ENCODE assay signal across 11 mouse cellular contexts in the genomic region with DNA sequence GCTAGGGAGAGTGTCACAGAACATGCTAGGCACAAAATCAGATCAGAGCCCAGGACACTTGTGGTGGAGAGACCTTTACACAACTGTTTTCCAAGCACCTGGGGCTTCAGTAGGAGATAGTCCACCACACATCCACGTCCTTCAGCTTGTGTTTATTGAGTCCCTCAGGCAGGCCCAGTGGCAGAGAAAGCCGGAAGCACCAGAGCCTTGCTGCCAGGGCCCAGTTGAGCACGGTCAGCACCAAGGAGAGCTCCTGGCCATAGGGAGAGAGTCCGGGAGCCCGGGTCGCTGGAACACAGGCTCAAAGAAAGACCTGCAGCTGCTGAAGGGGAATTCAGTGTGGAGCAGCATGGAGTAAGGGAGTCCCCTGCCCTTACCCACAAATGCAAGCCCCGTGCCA. TPM values are rescaled to one million over a fixed set of nuclear protein-coding genes. Genes with fewer than 3 reads are reported as not detected.
DNase-seq lines count a peak whose midpoint lies in the region; ATAC-seq and TF ChIP-seq lines count a peak whose summit lies in the region.
"Had no signal": no experiment of that assay in that cellular context is flagged by ENCODE, and none has a peak within 500 bp of the region (broad histone marks: within the 10 kb centered on the region; RNA-seq: fewer than 3 reads in every experiment).

No protein-coding gene starts in this region.

- no peaks in the 10 kb centered on the region for H3K9me3 ChIP-seq in hindbrain, postnatal 0 days (ENCODE audit: low read length)
- no peaks in the 10 kb centered on the region for H3K9me3 ChIP-seq in hindbrain, embryonic 16.5 days (ENCODE audit: control insufficient read depth, low read length)
- H3K9me3 ChIP-seq in G1E (replicated peaks) = no peaks in the 10 kb centered on the region
- H3K9me3 ChIP-seq in liver, postnatal 0 days (ENCODE audit: low read length) = no peaks in the 10 kb centered on the region
- H3K9me3 ChIP-seq: embryonic facial prominence, embryonic 13.5 days had no signal

- no peaks in the 10 kb centered on the region for H3K36me3 ChIP-seq in hindbrain, postnatal 0 days (ENCODE audit: insufficient read depth, low read length)
- no peaks in the 10 kb centered on the region for H3K36me3 ChIP-seq in hindbrain, embryonic 16.5 days (ENCODE audit: control insufficient read depth, insufficient read depth, low read length)
- H3K36me3 ChIP-seq in G1E (replicated peaks) = peaks cover 46% of the 10 kb centered on the region
- no peaks in the 10 kb centered on the region for H3K36me3 ChIP-seq in liver, postnatal 0 days (replicated peaks; ENCODE audit: insufficient read depth, low read length)
- H3K36me3 ChIP-seq: embryonic facial prominence, embryonic 13.5 days had no signal

- no peak overlapping the region for H3K9ac ChIP-seq in hindbrain, postnatal 0 days (replicated peaks; ENCODE audit: low read length)
- H3K9ac ChIP-seq in hindbrain, embryonic 16.5 days (ENCODE audit: low read depth, low read length) = no peak overlapping the region
- H3K9ac ChIP-seq in liver, postnatal 0 days (replicated peaks) = no peak overlapping the region
- H3K9ac ChIP-seq: embryonic facial prominence, embryonic 13.5 days had no signal

- 24% methylated on average over 7 of the region's 7 CpGs for WGBS in hindbrain, postnatal 0 days
- 9% methylated on average over 7 of the region's 7 CpGs for WGBS in hindbrain, embryonic 16.5 days
- 8% methylated on average over 7 of the region's 7 CpGs for WGBS in liver, postnatal 0 days (ENCODE audit: insufficient replicate concordance)

- TF ChIP-seq CTCF in hindbrain, postnatal 0 days (IDR thresholded peaks at IDR 0.05; ENCODE audit: low read depth) = no peak
- no peak for TF ChIP-seq CTCF in G1E (IDR thresholded peaks at IDR 0.05; ENCODE audit: low read depth, low read length)
- no peak for TF ChIP-seq CTCF in liver, postnatal 0 days (IDR thresholded peaks at IDR 0.05; ENCODE audit: low read depth)

- no peak overlapping the region for H3K27ac ChIP-seq in hindbrain, postnatal 0 days
- H3K27ac ChIP-seq in hindbrain, embryonic 16.5 days (ENCODE audit: low read depth, low read length) = no peak overlapping the region
- H3K27ac ChIP-seq in liver, postnatal 0 days (ENCODE audit: low read depth) = no peak overlapping the region
- H3K27ac ChIP-seq: embryonic facial prominence, embryonic 13.5 days had no signal

- H3K4me3 ChIP-seq in hindbrain, postnatal 0 days (ENCODE audit: low read length) = no peak overlapping the region
- H3K4me3 ChIP-seq in hindbrain, embryonic 16.5 days (ENCODE audit: low read length) = no peak overlapping the region
- no peak overlapping the region for H3K4me3 ChIP-seq in G1E (ENCODE audit: low read depth, low read length)
- no peak overlapping the region for H3K4me3 ChIP-seq in liver, postnatal 0 days (ENCODE audit: low read depth, low read length)
- H3K4me3 ChIP-seq: embryonic facial prominence, embryonic 13.5 days had no signal

- H3K4me1 ChIP-seq in hindbrain, postnatal 0 days (ENCODE audit: insufficient read depth, low read length) = 0 out of 2 replicates have a peak, but pooled peaks cover 11% of the 10 kb centered on the region
- H3K4me1 ChIP-seq in hindbrain, embryonic 16.5 days (ENCODE audit: control insufficient read depth, insufficient read depth, low read depth, low read length) = peaks cover 9% of the 10 kb centered on the region
- no peaks in the 10 kb centered on the region for H3K4me1 ChIP-seq in G1E (ENCODE audit: insufficient read depth, low read depth, low read length)
- no peaks in the 10 kb centered on the region for H3K4me1 ChIP-seq in liver, postnatal 0 days (ENCODE audit: insufficient read depth)
- H3K4me1 ChIP-seq: embryonic facial prominence, embryonic 13.5 days had no signal

- H3K27me3 ChIP-seq in hindbrain, postnatal 0 days (ENCODE audit: insufficient read depth, low read length) = 0 out of 2 replicates have a peak, but pooled peaks cover 3% of the 10 kb centered on the region
- peaks cover 9% of the 10 kb centered on the region for H3K27me3 ChIP-seq in hindbrain, embryonic 16.5 days (replicated peaks; ENCODE audit: control insufficient read depth, insufficient read depth, low read length)
- H3K27me3 ChIP-seq in G1E (ENCODE audit: insufficient read depth, low read length) = peaks cover 14% of the 10 kb centered on the region
- H3K27me3 ChIP-seq in liver, postnatal 0 days (ENCODE audit: insufficient read depth, low read length) = no peaks in the 10 kb centered on the region
- H3K27me3 ChIP-seq: embryonic facial prominence, embryonic 13.5 days had no signal

- no peak for TF ChIP-seq EP300 in liver, postnatal 0 days (IDR thresholded peaks at IDR 0.05; ENCODE audit: low read depth)

- ATAC-seq in hindbrain, postnatal 0 days = no peak
- no peak for ATAC-seq in hindbrain, embryonic 16.5 days
- ATAC-seq in G1E (ENCODE audit: extremely low read depth, insufficient number of reproducible peaks, low FRiP score, poor library complexity, severe bottlenecking) = no peak
- no peak for ATAC-seq in liver, postnatal 0 days
- ATAC-seq in monocyte, adult 5-6 weeks (replicated peaks; ENCODE audit: insufficient number of reproducible peaks, low FRiP score, low TSS enrichment, poor library complexity, severe bottlenecking) = no peak
- ATAC-seq: Patski had no signal

- H3K4me2 ChIP-seq in hindbrain, postnatal 0 days (ENCODE audit: low read depth, low read length) = no peak overlapping the region
- H3K4me2 ChIP-seq in hindbrain, embryonic 16.5 days (ENCODE audit: low read length) = no peak overlapping the region
- no peak overlapping the region for H3K4me2 ChIP-seq in liver, postnatal 0 days (ENCODE audit: low read depth, low read length)
- H3K4me2 ChIP-seq: embryonic facial prominence, embryonic 13.5 days had no signal

- peak; percentile 47 for DNase-seq in hindbrain, postnatal 0 days (ENCODE audit: low spot score)
- peak; percentile 38 for DNase-seq in G1E (ENCODE audit: low spot score)
- peak; percentile 30 for DNase-seq in c-Kit-positive CD71-negative TER-119-negative erythroid progenitor cells, embryonic 14.5 days (ENCODE audit: low read depth)
- peak; percentile 59 for DNase-seq in liver, postnatal 0 days
- DNase-seq in cerebellum, postnatal 4 days (ENCODE audit: low spot score in 2 of 2) = no peak
- DNase-seq in cerebellum, adult 18-20 months = no peak

RNA-seq across cellular contexts. Expression of a gene that starts 15.8 kb away (rescaled TPM):
- 2.0 and 4.3 TPM in 2 replicates for total RNA-seq in hindbrain, postnatal 0 days (2014; rRNA removed)
- polyA plus RNA-seq in hindbrain, postnatal 0 days (2015; fragmentation: Nextera tagmentation; extraction: Ambion mirVana) = 0.74 and 0.96 TPM in 2 replicates
- 0.64 and 0.66 TPM in 2 replicates for polyA plus RNA-seq in hindbrain, embryonic 16.5 days (2015; fragmentation: Nextera tagmentation; extraction: Ambion mirVana)
- total RNA-seq in G1E (2014; fragmentation: Nextera tagmentation) (not detected in 2 replicates), G1E (2017) (0.06 TPM in 1 of 2 replicates, not detected in the other)
- not detected in 2 replicates for polyA plus RNA-seq in G1E (2012)
- not detected in 2 replicates for polyA plus RNA-seq in liver, postnatal 0 days (2015; fragmentation: Nextera tagmentation; extraction: Ambion mirVana)
- not detected in 3 replicates for total RNA-seq in monocyte, adult 5-6 weeks (2017)
- polyA plus RNA-seq: heart, embryonic 16.5 days had no signal

RNA-seq across cellular contexts. Expression of a gene that starts 33.2 kb away (rescaled TPM):
- 69.4 and 85.3 TPM in 2 replicates for total RNA-seq in hindbrain, postnatal 0 days (2014; rRNA removed)
- 60.6 and 64.4 TPM in 2 replicates for polyA plus RNA-seq in hindbrain, postnatal 0 days (2015; fragmentation: Nextera tagmentation; extraction: Ambion mirVana)
- 43.7 and 57.7 TPM in 2 replicates for polyA plus RNA-seq in hindbrain, embryonic 16.5 days (2015; fragmentation: Nextera tagmentation; extraction: Ambion mirVana)
- total RNA-seq in G1E (2014; fragmentation: Nextera tagmentation) = not detected in 2 replicates
- 0.11 TPM in 1 of 2 replicates, not detected in the other for total RNA-seq in G1E (2017)
- polyA plus RNA-seq in G1E (2012) = 0.05 and 0.18 TPM in 2 replicates
- 3.0 and 3.1 TPM in 2 replicates for polyA plus RNA-seq in liver, postnatal 0 days (2015; fragmentation: Nextera tagmentation; extraction: Ambion mirVana)
- total RNA-seq in monocyte, adult 5-6 weeks (2017) = 0.32 TPM in 1 of 3 replicates, not detected in the others

Comparison
In these comparisons a context has a peak if more than half of its experiments do, and no peak if none do; other contexts are left out.
1. DNase-seq: peak in hindbrain, postnatal 0 days (single experiment), G1E (single experiment), c-Kit-positive CD71-negative TER-119-negative erythroid progenitor cells, embryonic 14.5 days (single experiment) and liver, postnatal 0 days (single experiment); none in cerebellum, postnatal 4 days (0 of 2) and cerebellum, adult 18-20 months (0 of 2).
2. RNA of a gene that starts 33.2 kb away (polyA plus RNA-seq): 60.6 to 64.4 TPM in hindbrain, postnatal 0 days and 43.7 to 57.7 TPM in hindbrain, embryonic 16.5 days; 3.0 to 3.1 TPM in liver, postnatal 0 days and 0.05 to 0.18 TPM in G1E; every median in the first group is over 10 times any median in the second.